Mouse (Mus musculus): ENCODE measurements around the gene Baiap2l2. TPM values are rescaled to one million over a fixed set of nuclear protein-coding genes. Genes with fewer than 3 reads are reported as not detected.

Gene Baiap2l2
- polyA plus RNA-seq, 1 experiment from 2014 or later: 8.4 TPM

DNA sequence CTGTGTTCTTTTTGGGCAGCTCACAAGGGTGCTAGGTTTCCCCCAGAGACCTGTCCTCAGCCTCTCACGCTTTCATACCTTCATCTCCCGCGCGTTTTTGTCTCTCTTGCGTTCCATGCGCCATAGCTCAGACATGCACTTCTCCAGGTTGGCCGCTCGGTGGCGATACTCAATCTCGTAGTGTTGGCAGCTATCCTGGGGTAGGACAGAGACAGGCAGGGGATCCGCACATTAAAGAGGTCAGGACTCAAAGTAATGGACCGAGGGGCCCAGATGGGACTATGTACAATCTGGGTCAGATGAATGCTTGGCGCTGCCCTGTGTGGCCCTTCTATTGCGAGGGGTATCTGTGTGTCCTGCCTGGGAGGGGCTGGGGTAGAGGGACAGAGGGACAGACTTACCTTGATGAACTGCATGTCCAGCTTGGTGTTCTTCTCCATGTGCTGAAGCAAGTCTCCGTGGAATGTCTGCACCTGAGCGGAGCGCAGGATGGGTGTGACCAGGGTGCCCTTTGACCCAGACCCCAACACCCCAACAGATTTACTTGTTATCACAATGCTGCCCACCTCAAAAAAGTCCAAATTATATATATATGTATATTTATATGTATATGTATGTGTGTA, 14.1 kb downstream of the Baiap2l2 start:
- WGBS: 15% methylated on average over 17 of the region's 17 CpGs

DNA sequence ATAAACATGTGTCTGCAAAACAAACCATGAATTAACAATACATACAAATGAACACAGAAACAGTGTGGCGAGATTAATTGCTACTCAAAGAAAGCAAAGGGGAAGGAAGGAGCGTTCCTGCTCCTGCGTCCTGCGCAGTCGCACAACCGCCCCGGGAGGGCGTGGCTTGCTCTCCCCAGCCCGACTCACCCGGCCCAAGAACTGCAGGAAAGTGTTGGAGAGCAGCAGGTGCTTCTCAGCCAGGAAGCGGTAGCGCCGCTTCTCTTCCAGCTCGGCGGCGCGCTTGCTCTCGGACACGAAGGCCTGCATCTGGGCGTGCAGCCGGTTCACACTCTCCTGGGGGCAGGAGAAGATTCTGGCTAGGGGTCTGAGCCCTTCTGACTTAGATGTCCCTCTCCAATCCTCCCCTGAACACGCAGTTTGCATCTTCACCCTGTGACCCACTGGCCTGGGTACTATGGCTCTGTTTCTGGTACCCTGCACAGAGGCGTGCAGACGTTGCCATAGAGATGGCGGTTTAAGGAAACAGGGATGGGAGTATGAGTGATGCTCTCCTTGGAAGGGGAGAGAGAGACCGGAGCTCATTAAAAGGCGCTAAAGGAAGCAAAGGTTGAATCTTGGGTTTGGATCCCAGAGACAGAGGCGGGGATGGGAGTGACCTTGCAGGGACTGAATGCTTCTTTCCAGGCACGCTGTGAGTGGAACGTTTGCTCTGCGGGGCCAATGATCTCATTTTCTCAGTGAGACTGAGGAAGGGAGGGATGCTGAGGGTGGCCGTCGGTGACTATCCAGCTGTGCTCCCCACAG, 14.8 kb downstream of the Baiap2l2 start:
- H3K4me1 ChIP-seq: peaks cover 8% of the 10 kb centered on the region; the same call in 1 of the 2 replicates
- no peaks in the 10 kb centered on the region for H3K9me3 ChIP-seq
- H3K4me3 ChIP-seq (replicated peaks): peak overlapping the region; percentile 29
- H3K4me2 ChIP-seq: peak overlapping the region; percentile 59
- H3K36me3 ChIP-seq: no peaks in the 10 kb centered on the region
- 1% methylated on average over 33 of the region's 33 CpGs for WGBS
- ATAC-seq (ENCODE audit: insufficient read depth, low FRiP score, low read depth): peak; percentile 83
- peak overlapping the region; percentile 60; the same call in 1 of the 2 replicates for H3K27ac ChIP-seq
- peaks cover 6% of the 10 kb centered on the region; the same call in 1 of the 2 replicates for H3K27me3 ChIP-seq (replicated peaks)
- no peak overlapping the region for H3K9ac ChIP-seq

More for the DNA sequence above, 14.1 kb downstream of the Baiap2l2 start:
- no peak for ATAC-seq (ENCODE audit: insufficient read depth, low FRiP score, low read depth)
- no peaks in the 10 kb centered on the region for H3K36me3 ChIP-seq
- H3K4me1 ChIP-seq: peaks cover 8% of the 10 kb centered on the region; the same call in 1 of the 2 replicates
- peaks cover 6% of the 10 kb centered on the region; the same call in 1 of the 2 replicates for H3K27me3 ChIP-seq (replicated peaks)
- no peaks in the 10 kb centered on the region for H3K9me3 ChIP-seq
- H3K27ac ChIP-seq: no peak overlapping the region
- no peak overlapping the region for H3K9ac ChIP-seq
- H3K4me3 ChIP-seq (replicated peaks): peak overlapping the region; percentile 29; the same call in 1 of the 2 replicates
- H3K4me2 ChIP-seq: peak overlapping the region; percentile 59

DNA sequence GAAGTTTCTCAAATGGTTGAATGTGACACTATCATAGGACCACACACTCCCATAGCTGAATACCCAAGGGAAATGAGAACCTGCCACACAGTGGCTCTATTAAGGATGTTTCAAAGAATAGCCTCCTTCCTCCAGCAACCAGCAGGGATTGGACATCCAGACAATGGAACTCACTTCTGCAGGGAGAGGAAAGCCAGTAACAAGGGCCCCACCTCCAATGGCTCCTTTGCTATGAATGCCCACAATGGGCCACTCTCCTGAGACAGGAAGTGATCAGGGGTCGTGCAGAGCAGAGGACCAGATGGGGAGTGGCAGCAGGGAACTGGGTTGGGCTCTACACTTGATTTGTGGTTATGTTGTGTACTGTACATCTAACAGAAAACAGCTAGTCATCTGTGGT, 16.8 kb downstream of the Baiap2l2 start:
- Histone ChIP-seq H3K9ac (no peak overlapping the region), H3K27me3 (replicated peaks) (peaks cover 8% of the 10 kb centered on the region; the same call in 1 of the 2 replicates), H3K4me2 (no peak overlapping the region), H3K9me3 (no peaks in the 10 kb centered on the region), H3K27ac (no peak overlapping the region), H3K4me1 (peaks cover 8% of the 10 kb centered on the region; the same call in 1 of the 2 replicates), H3K4me3 (replicated peaks) (no peak overlapping the region), H3K36me3 (no peaks in the 10 kb centered on the region)
- no peak for ATAC-seq (ENCODE audit: insufficient read depth, low FRiP score, low read depth)
- WGBS: 23% methylated on average over 1 of the region's 1 CpGs

DNA sequence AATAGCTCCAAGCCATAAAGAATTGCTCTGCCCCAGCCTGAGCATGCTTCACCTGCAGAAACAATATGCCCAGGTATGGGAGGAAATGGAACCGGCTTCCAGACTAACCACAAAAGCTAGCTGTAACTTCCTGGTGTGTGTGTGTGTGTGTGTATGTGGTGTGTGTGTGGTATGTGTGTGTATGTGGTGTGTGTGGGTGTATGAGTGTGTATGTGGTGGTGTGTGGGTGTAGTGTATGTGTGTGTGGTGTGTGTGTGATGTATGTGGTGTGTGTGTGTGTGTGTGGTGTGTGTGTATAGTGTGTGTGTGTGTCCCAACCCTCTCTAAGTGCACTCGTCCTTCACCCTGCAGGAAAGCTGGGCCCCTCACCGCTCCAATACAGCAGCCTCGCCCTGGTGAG, 20.0 kb downstream of the Baiap2l2 start:
- no peak overlapping the region for H3K27ac ChIP-seq
- ATAC-seq (ENCODE audit: insufficient read depth, low FRiP score, low read depth): no peak
- H3K27me3 ChIP-seq (replicated peaks): peaks cover 29% of the 10 kb centered on the region
- H3K9me3 ChIP-seq: no peaks in the 10 kb centered on the region
- peaks cover 18% of the 10 kb centered on the region for H3K4me1 ChIP-seq
- 65% methylated on average over 4 of the region's 4 CpGs for WGBS
- no peaks in the 10 kb centered on the region for H3K36me3 ChIP-seq
- no peak overlapping the region for H3K4me3 ChIP-seq (replicated peaks)
- no peak overlapping the region for H3K9ac ChIP-seq
- no peak overlapping the region for H3K4me2 ChIP-seq

DNA sequence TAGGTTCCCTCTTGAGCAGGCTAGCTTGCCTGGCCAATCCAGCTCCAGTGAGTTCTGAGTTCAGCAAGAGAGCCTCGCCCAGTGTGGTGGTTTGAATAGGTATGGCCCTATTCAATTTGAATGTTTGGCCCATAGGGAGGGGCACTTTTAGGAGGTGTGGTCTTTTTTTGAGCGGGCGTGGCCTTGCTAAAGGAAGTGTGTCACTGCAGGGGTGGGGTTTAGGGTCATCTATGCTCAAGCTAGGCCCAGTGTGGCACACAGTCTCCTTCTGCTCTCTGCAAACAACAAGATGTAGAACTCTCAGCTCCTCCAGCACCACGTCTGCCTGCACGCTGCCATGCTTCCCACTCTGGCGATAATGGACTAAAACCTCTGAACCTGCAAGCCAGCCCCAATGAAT, 21.6 kb downstream of the Baiap2l2 start:
- Histone ChIP-seq H3K27me3 (replicated peaks) (peaks cover 29% of the 10 kb centered on the region), H3K4me2 (no peak overlapping the region), H3K4me1 (peaks cover 17% of the 10 kb centered on the region), H3K9ac (no peak overlapping the region), H3K36me3 (no peaks in the 10 kb centered on the region), H3K27ac (no peak overlapping the region), H3K9me3 (no peaks in the 10 kb centered on the region), H3K4me3 (replicated peaks) (no peak overlapping the region)
- WGBS: 91% methylated on average over 6 of the region's 6 CpGs
- no peak for ATAC-seq (ENCODE audit: insufficient read depth, low FRiP score, low read depth)

DNA sequence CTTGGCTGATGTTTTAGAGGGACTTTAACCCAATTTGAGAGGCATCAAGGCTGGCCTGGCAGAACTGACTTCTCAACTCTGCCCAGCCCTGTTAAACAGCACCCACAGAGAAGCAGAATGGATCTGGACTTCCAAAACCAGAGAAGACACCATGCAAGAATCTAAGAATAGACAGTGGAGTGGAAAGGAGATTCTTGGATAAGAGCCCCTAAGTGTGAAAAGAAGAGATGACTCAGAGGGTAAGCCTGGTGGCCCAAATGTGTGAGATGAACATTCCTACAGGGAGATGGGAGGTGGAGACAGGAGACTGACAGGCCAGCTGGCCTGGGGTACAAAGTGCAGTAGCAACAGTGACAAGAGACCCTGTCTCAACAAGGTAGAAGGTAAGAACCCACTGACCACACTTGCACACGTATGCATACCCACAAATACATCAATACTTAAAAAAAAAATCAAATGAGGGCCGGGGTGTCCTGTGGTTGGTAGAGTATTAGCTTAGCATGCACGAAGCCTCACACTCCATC, 22.5 kb downstream of the Baiap2l2 start:
- Histone ChIP-seq H3K9ac (no peak overlapping the region), H3K4me2 (no peak overlapping the region; the same call in 1 of the 2 replicates), H3K4me1 (peaks cover 17% of the 10 kb centered on the region), H3K36me3 (no peaks in the 10 kb centered on the region), H3K9me3 (no peaks in the 10 kb centered on the region), H3K27ac (no peak overlapping the region), H3K4me3 (replicated peaks) (no peak overlapping the region), H3K27me3 (replicated peaks) (peaks cover 29% of the 10 kb centered on the region)
- 90% methylated on average over 3 of the region's 3 CpGs for WGBS
- ATAC-seq (ENCODE audit: insufficient read depth, low FRiP score, low read depth): no peak

DNA sequence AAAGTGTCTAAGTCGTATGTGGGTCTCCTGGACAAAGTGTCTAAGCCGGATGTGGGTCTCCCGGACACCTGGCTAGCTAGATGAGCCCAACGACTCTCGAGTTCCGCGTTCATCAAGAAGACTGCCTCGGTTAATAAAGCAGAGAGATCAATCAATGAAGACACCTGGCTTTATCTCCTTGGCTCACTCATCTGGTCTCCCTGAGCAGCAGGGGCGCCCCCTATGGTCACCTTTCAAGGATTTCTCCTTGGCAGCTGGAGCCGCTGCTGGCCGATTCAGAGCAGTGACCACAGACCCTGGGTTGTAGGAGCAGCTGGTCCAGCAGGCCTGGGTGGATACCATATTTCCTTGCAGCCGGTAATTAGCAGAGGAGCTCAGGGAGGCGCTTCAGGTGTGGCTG, 23.0 kb downstream of the Baiap2l2 start:
- H3K4me1 ChIP-seq: peaks cover 17% of the 10 kb centered on the region
- H3K4me3 ChIP-seq (replicated peaks): no peak overlapping the region; the same call in 1 of the 2 replicates
- no peaks in the 10 kb centered on the region for H3K9me3 ChIP-seq
- no peaks in the 10 kb centered on the region for H3K36me3 ChIP-seq
- H3K4me2 ChIP-seq: peak overlapping the region; percentile 100
- H3K27me3 ChIP-seq (replicated peaks): peaks cover 29% of the 10 kb centered on the region
- H3K27ac ChIP-seq: no peak overlapping the region
- WGBS: 20% methylated on average over 13 of the region's 13 CpGs
- ATAC-seq (ENCODE audit: insufficient read depth, low FRiP score, low read depth): no peak
- no peak overlapping the region for H3K9ac ChIP-seq

DNA sequence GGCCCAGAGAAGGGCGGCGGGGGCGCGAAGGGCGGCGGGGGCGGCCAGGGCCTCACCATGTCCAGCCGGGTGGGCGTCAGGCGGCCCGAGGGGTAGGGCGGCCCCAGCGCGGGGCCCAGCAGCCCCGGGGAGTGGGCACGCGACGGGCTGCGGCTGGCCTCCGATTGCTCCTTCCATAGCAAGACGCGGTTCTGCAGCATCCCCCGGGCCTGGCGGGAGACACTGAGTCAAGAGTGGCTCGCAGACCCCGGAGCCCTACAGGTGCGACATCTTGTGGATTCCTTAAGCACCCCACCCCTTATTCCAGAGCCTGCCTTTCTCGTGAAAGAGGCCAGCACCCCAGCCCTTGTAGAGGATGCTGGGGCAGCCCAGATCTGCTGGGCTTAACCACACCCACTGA, 23.6 kb downstream of the Baiap2l2 start:
- peaks cover 27% of the 10 kb centered on the region for H3K27me3 ChIP-seq (replicated peaks)
- WGBS: 0% methylated on average over 26 of the region's 28 CpGs
- H3K4me2 ChIP-seq: peak overlapping the region; percentile 100
- peak overlapping the region; percentile 38 for H3K9ac ChIP-seq
- H3K4me3 ChIP-seq (replicated peaks): peak overlapping the region; percentile 61
- H3K36me3 ChIP-seq: no peaks in the 10 kb centered on the region
- ATAC-seq (ENCODE audit: insufficient read depth, low FRiP score, low read depth): peak; percentile 23; the same call in 1 of the 2 replicates
- peaks cover 17% of the 10 kb centered on the region for H3K4me1 ChIP-seq
- no peak overlapping the region for H3K27ac ChIP-seq
- H3K9me3 ChIP-seq: no peaks in the 10 kb centered on the region

DNA sequence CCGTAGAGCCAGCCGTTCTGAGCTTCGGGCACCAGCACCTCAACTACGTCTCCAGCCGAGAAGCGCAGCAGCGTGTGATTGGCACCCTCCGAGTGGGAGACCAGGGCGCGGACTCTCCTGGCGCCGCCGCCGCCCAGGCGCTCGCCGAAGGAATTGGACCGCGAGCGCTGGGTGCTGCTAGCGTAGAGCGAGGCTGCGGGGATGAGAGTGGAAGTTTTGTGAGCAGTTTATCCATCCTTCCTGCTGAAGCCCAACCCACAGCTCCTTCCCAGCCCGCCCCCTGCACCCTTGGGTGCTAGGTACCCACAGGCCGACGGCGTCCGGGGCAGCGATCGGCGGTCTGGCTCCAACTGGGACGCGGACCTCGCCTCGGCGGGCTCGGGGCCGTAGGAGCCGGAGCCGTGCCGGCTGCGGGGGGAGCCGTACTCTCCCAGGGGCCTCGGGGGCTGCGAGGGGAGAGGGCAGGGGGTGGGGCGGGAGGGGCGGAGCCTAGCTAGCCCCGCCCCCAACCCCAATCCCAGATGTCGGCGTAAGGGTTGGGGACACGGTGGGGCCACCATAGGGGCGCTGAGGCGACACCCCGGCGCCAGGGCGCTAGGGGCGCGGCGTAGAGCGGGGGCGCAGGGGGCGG, 24.1 kb downstream of the Baiap2l2 start:
- peak overlapping the region; percentile 100 for H3K4me2 ChIP-seq
- H3K27me3 ChIP-seq (replicated peaks): peaks cover 24% of the 10 kb centered on the region
- no peak overlapping the region for H3K27ac ChIP-seq
- WGBS: 1% methylated on average over 52 of the region's 62 CpGs
- H3K4me1 ChIP-seq: peaks cover 17% of the 10 kb centered on the region
- H3K9me3 ChIP-seq: no peaks in the 10 kb centered on the region
- H3K4me3 ChIP-seq (replicated peaks): peak overlapping the region; percentile 61
- H3K9ac ChIP-seq: peak overlapping the region; percentile 38
- ATAC-seq (ENCODE audit: insufficient read depth, low FRiP score, low read depth): peak; percentile 28; the same call in 1 of the 2 replicates
- no peaks in the 10 kb centered on the region for H3K36me3 ChIP-seq

DNA sequence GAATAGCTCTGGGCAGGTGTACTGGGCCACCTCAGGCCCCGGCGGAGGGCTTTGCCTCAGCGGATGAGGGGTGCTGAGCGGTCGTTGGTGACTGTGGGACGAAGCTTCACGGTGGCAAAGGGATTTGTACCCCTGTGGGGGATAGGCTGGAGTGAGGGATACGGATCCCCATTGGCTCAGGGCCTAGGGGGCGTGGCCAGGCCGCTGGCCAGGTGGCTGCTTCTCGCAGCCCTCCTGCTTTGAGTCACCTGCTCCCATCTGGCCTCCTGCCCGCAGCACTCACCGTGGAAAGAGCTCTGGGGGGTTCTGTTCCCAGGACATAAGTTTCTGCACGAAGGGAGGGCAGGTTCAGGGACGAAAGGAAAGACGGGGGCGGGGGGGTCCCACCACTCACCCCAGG, 26.8 kb downstream of the Baiap2l2 start:
- Histone ChIP-seq H3K27ac (no peak overlapping the region), H3K4me2 (no peak overlapping the region), H3K9me3 (no peaks in the 10 kb centered on the region), H3K4me1 (peaks cover 17% of the 10 kb centered on the region), H3K4me3 (replicated peaks) (no peak overlapping the region), H3K36me3 (no peaks in the 10 kb centered on the region), H3K9ac (no peak overlapping the region), H3K27me3 (replicated peaks) (peaks cover 29% of the 10 kb centered on the region)
- ATAC-seq (ENCODE audit: insufficient read depth, low FRiP score, low read depth): no peak
- WGBS: 32% methylated on average over 17 of the region's 17 CpGs

DNA sequence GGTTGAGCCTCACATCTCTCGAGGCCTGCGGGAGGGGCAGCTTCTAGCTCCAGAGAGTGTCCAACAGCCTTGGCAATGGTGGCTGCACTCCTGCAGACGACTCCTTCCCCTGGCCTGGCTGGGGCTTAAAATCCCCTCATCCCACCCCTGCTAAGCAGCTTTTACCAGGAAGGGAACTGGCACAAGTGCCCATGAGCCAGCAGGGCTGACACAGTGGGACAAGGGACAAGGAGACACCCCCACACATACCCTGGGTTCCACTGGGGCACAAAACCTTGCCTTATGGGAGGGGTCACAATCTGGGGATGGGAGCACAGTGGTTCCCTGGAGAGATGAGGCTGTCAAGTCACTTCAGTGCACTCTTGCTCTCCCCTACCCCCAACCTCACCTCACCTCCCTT, 30.7 kb downstream of the Baiap2l2 start, which contains the start of gene Slc16a8:
TSS of gene Slc16a8 (minus strand) at position 101 of the 400 bp plus-strand sequence.
- H3K27ac ChIP-seq: no peak within 1 kb of the TSS
- H3K9me3 ChIP-seq: no peaks in the 10 kb centered on the region
- no peak within 1 kb of the TSS for H3K4me2 ChIP-seq
- H3K4me3 ChIP-seq (replicated peaks): no peak within 1 kb of the TSS
- no peaks in the 10 kb centered on the region for H3K36me3 ChIP-seq
- no peak within 1 kb of the TSS for H3K9ac ChIP-seq
- H3K4me1 ChIP-seq: peaks cover 10% of the 10 kb centered on the region
- WGBS: 24% methylated on average over 3 of the region's 3 CpGs
- no peak for ATAC-seq (ENCODE audit: insufficient read depth, low FRiP score, low read depth)
- H3K27me3 ChIP-seq (replicated peaks): peaks cover 23% of the 10 kb centered on the region
